Mouse (Mus musculus) lung, postnatal 10 days (tissue): ENCODE results near the gene Pes1.
"Not testable (repeated sequence)": the region's sequence is repeated elsewhere in the genome, so short reads cannot be mapped to it uniquely, and the experiment has no call there.

Experiments
- DNase-seq: peaks from one replicate; pipeline ENCODE4 v3.0.0; 2021

The Pes1 gene

GRCm38 (mm10) chr11:4012616-4013015, 48.8 kb downstream of the Pes1 start:
- no peak for DNase-seq

GRCm38 (mm10) chr11:4015796-4016195, 52.0 kb downstream of the Pes1 start:
- not testable (repeated sequence) for DNase-seq

- DNase-seq: not testable (repeated sequence)
Observed at GRCm38 (mm10) chr11:4022111-4022510, 58.3 kb downstream of the Pes1 start.

- DNase-seq: no peak
Observed at GRCm38 (mm10) chr11:4023321-4023720, 59.5 kb downstream of the Pes1 start.

GRCm38 (mm10) chr11:4027066-4027465, 63.3 kb downstream of the Pes1 start:
- DNase-seq: no peak

GRCm38 (mm10) chr11:4027561-4028334, 64.0 kb downstream of the Pes1 start:
- DNase-seq: no peak

GRCm38 (mm10) chr11:4029343-4029742, 65.6 kb downstream of the Pes1 start:
- DNase-seq: no peak
